Mouse (Mus musculus) heart, embryonic 14.5 days (tissue): ENCODE measurements at regions not wholly inside any gene's neighbourhood (a gene's known extent, or its start where the extent isn't known, plus 50 kb on each side); places are given as distances from the start of the nearest gene placed in this dataset.

Experiments used
- ATAC-seq: fragments of 200-750 bp; cut with Nextera tagmentation; 2 replicates; pipeline ENCODE4 v1.8.0; 2017; ENCODE audit warnings: low read depth, moderate TSS enrichment; ENCODE audit not compliant: insufficient number of reproducible peaks, insufficient read depth, low FRiP score
- H3K27ac ChIP-seq, 2 experiments: fragments of 200-500 bp in 1 of 2; fragments of 300-500 bp in 1 of 2; sonication (generic) in 1 of 2; replicated peaks in 1 of 2; 2 replicates each; pipeline ENCODE4 v1.5.1; 2012 to 2014; ENCODE audit warnings: low read depth in 2 of 2, low read length in 2 of 2, control low read depth in 1 of 2, mild to moderate bottlenecking in 1 of 2, mixed read lengths in 1 of 2; ENCODE audit not compliant: control insufficient read depth in 1 of 2, insufficient read depth in 1 of 2
- H3K27me3 ChIP-seq: fragments of 300-500 bp; sonication (generic); 2 replicates; pipeline ENCODE4 v1.6.1; 2014; ENCODE audit warnings: mild to moderate bottlenecking, low read length, control low read depth; ENCODE audit not compliant: control insufficient read depth, insufficient read depth
- H3K36me3 ChIP-seq: fragments of 300-500 bp; sonication (generic); 2 replicates; pipeline ENCODE4 v1.6.1; 2014; ENCODE audit warnings: mild to moderate bottlenecking, control low read depth, low read length, mixed read lengths; ENCODE audit not compliant: control insufficient read depth, insufficient read depth
- H3K4me1 ChIP-seq, 2 experiments: fragments of 200-500 bp in 1 of 2; fragments of 300-500 bp in 1 of 2; sonication (generic) in 1 of 2; 2 replicates each; pipeline ENCODE4 v1.6.1; 2012 to 2014; ENCODE audit warnings: low read length in 2 of 2, control low read depth in 1 of 2, mixed read lengths in 1 of 2; ENCODE audit not compliant: control insufficient read depth in 2 of 2, insufficient read depth in 2 of 2
- H3K4me2 ChIP-seq: fragments of 300-500 bp; sonication (generic); 2 replicates; pipeline ENCODE4 v1.6.1; 2014; ENCODE audit warnings: mild to moderate bottlenecking, low read length
- H3K4me3 ChIP-seq, 2 experiments: fragments of 200-500 bp in 1 of 2; fragments of 300-500 bp in 1 of 2; sonication (generic) in 1 of 2; 2 replicates each; pipeline ENCODE4 v1.5.1; 2012 to 2014; ENCODE audit warnings: low read length in 2 of 2, mild to moderate bottlenecking in 2 of 2, control low read depth in 1 of 2, low read depth in 1 of 2, moderate library complexity in 1 of 2; ENCODE audit not compliant: control insufficient read depth in 1 of 2, insufficient read depth in 1 of 2
- H3K9ac ChIP-seq: fragments of 300-500 bp; sonication (generic); 2 replicates; pipeline ENCODE4 v1.6.1; 2014; ENCODE audit warnings: mild to moderate bottlenecking, low read length
- H3K9me3 ChIP-seq: fragments of 300-500 bp; sonication (generic); 2 replicates; pipeline ENCODE4 v1.6.1; 2016; ENCODE audit warnings: low read length, control low read depth; ENCODE audit not compliant: control insufficient read depth
- WGBS: fragments of 180-500 bp; shearing (Covaris S2); extraction: QIAGEN DNeasy Blood & Tissue Kit; methylation state at CpG from one replicate; pipeline ENCODE4 v1.1.7; 2014; 5-methylcytosine and 5-hydroxymethylcytosine counted together

- no peak overlapping the region for H3K9ac ChIP-seq
- no peaks in the 10 kb centered on the region for H3K36me3 ChIP-seq
- no peak overlapping the region for H3K27ac ChIP-seq
- no peak overlapping the region for H3K4me2 ChIP-seq
- WGBS, result 42% methylated on average over 2 of the region's 2 CpGs
- H3K4me1 ChIP-seq, result peaks cover 3 to 4% of the 10 kb centered on the region in 2 experiments; a peak in 2 of 4 replicates
- no peaks in the 10 kb centered on the region for H3K27me3 ChIP-seq
- H3K9me3 ChIP-seq, result no peaks in the 10 kb centered on the region
- H3K4me3 ChIP-seq, result no peak overlapping the region
- no peak for ATAC-seq
Measured at GRCm38 (mm10) chr11:56716953-56717352, 294.2 kb upstream of the Gria1 start.

GRCm38 (mm10) chr11:56725141-56725540 lies 286.0 kb upstream of the Gria1 start:
- no peaks in the 10 kb centered on the region for H3K9me3 ChIP-seq
- no peaks in the 10 kb centered on the region for H3K36me3 ChIP-seq
- H3K4me2 ChIP-seq, result no peak overlapping the region
- H3K4me1 ChIP-seq, result no peaks in the 10 kb centered on the region
- no peak for ATAC-seq
- no peak overlapping the region for H3K4me3 ChIP-seq
- H3K9ac ChIP-seq, result no peak overlapping the region
- no peaks in the 10 kb centered on the region for H3K27me3 ChIP-seq
- WGBS, result 56% methylated on average over 3 of the region's 3 CpGs
- no peak overlapping the region for H3K27ac ChIP-seq

- Histone ChIP-seq H3K9ac (no peak overlapping the region), H3K4me3 (no peak overlapping the region), H3K27ac (no peak overlapping the region), H3K9me3 (no peaks in the 10 kb centered on the region), H3K36me3 (no peaks in the 10 kb centered on the region), H3K4me1 (no peaks in the 10 kb centered on the region), H3K4me2 (no peak overlapping the region), H3K27me3 (no peaks in the 10 kb centered on the region)
- no peak for ATAC-seq
Measured at GRCm38 (mm10) chr11:56726161-56726560, 285.0 kb upstream of the Gria1 start.

- no peak overlapping the region for H3K4me3 ChIP-seq
- H3K27ac ChIP-seq, result no peak overlapping the region
- H3K27me3 ChIP-seq, result no peaks in the 10 kb centered on the region
- 62% methylated on average over 4 of the region's 4 CpGs for WGBS
- no peaks in the 10 kb centered on the region for H3K36me3 ChIP-seq
- ATAC-seq, result no peak
- H3K4me2 ChIP-seq, result no peak overlapping the region
- no peaks in the 10 kb centered on the region for H3K4me1 ChIP-seq
- no peak overlapping the region for H3K9ac ChIP-seq
- H3K9me3 ChIP-seq, result no peaks in the 10 kb centered on the region
Measured at GRCm38 (mm10) chr11:56727556-56727955, 283.6 kb upstream of the Gria1 start.

- H3K27me3 ChIP-seq, result no peaks in the 10 kb centered on the region
- no peak overlapping the region for H3K27ac ChIP-seq
- no peak overlapping the region for H3K9ac ChIP-seq
- WGBS, result 63% methylated on average over 6 of the region's 6 CpGs
- H3K4me3 ChIP-seq, result no peak overlapping the region
- H3K4me1 ChIP-seq, result no peaks in the 10 kb centered on the region
- ATAC-seq, result no peak
- no peaks in the 10 kb centered on the region for H3K36me3 ChIP-seq
- no peak overlapping the region for H3K4me2 ChIP-seq
- H3K9me3 ChIP-seq, result no peaks in the 10 kb centered on the region
Measured at GRCm38 (mm10) chr11:56728204-56729002, 282.8 kb upstream of the Gria1 start.

GRCm38 (mm10) chr11:56741857-56742256 lies 269.3 kb upstream of the Gria1 start:
- 67% methylated on average over 2 of the region's 2 CpGs for WGBS
- H3K9me3 ChIP-seq, result no peaks in the 10 kb centered on the region
- H3K36me3 ChIP-seq, result no peaks in the 10 kb centered on the region
- no peaks in the 10 kb centered on the region for H3K4me1 ChIP-seq
- no peak overlapping the region for H3K4me3 ChIP-seq
- no peak overlapping the region for H3K27ac ChIP-seq
- ATAC-seq, result no peak
- no peak overlapping the region for H3K4me2 ChIP-seq
- no peaks in the 10 kb centered on the region for H3K27me3 ChIP-seq
- no peak overlapping the region for H3K9ac ChIP-seq

- Histone ChIP-seq H3K4me3 (no peak overlapping the region), H3K36me3 (no peaks in the 10 kb centered on the region), H3K9ac (no peak overlapping the region), H3K9me3 (no peaks in the 10 kb centered on the region), H3K27ac (no peak overlapping the region), H3K27me3 (no peaks in the 10 kb centered on the region), H3K4me1 (peaks cover 13 to 14% of the 10 kb centered on the region in 2 experiments; a peak in 3 of 4 replicates), H3K4me2 (no peak overlapping the region)
- 30% methylated on average over 5 of the region's 5 CpGs for WGBS
- ATAC-seq, result no peak
Measured at GRCm38 (mm10) chr11:56750032-56750431, 261.2 kb upstream of the Gria1 start.

- Histone ChIP-seq H3K36me3 (no peaks in the 10 kb centered on the region), H3K4me1 (peaks cover 13 to 14% of the 10 kb centered on the region in 2 experiments; a peak in 3 of 4 replicates), H3K4me3 (no peak overlapping the region), H3K9me3 (no peaks in the 10 kb centered on the region), H3K27ac (no peak overlapping the region), H3K27me3 (no peaks in the 10 kb centered on the region), H3K4me2 (no peak overlapping the region), H3K9ac (no peak overlapping the region)
- WGBS, result 46% methylated on average over 8 of the region's 8 CpGs
- ATAC-seq, result no peak
Measured at GRCm38 (mm10) chr11:56750639-56751038, 260.5 kb upstream of the Gria1 start.
